9 mouse cellular contexts compared by ENCODE assay signal in the genomic region with DNA sequence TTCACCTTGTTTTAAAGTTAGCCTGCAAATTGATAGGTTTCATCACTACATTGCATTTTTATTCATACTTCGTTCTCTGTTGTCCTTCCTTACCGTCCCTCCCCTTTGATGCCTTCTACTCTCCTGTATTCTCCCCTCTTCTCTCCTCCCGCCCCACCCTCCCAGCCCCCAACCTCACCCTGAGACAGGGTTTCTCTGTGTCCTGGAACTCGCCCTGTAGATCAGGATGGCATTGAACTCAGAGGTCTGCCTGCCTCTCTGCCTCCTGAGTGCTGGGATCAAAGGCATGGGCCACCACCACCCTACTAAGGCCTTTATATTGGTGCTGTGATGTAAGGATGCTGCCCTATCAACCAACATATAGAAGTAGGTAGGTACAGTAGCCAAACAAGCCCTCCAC. TPM values are rescaled to one million over a fixed set of nuclear protein-coding genes. Genes with fewer than 3 reads are reported as not detected.
A peak's percentile ranks its signal among the peaks of the same experiment; 100 is the strongest.
DNase-seq lines count a peak whose midpoint lies in the region; ATAC-seq lines count a peak whose summit lies in the region.
"Had no signal": no experiment of that assay in that cellular context is flagged by ENCODE, and none has a peak within 500 bp of the region (broad histone marks: within the 10 kb centered on the region; RNA-seq: fewer than 3 reads in every experiment).

No protein-coding gene starts in this region.

- H3K4me2 ChIP-seq in kidney, embryonic 16.5 days (replicated peaks; ENCODE audit: low read depth, low read length), result peak overlapping the region; percentile 84
- H3K4me2 ChIP-seq in limb, embryonic 11.5 days (ENCODE audit: low read depth, severe bottlenecking), result peak overlapping the region; percentile 85
- H3K4me2 ChIP-seq in neural tube, embryonic 13.5 days, result peak overlapping the region; percentile 76

- no peak for DNase-seq in kidney, adult 18-20 months
- no peak for DNase-seq in forebrain, embryonic 10.5 days (ENCODE audit: extremely low spot score, low spot score)
- DNase-seq in limb, embryonic 11.5 days (ENCODE audit: low spot score), result no peak
- DNase-seq in cerebellum, postnatal 36 days, result no peak
- DNase-seq in spleen, postnatal 10 days (ENCODE audit: low spot score in 2 of 2), result no peak
- no peak for DNase-seq in gastrocnemius, postnatal 36 days

- H3K9ac ChIP-seq in kidney, embryonic 16.5 days (replicated peaks; ENCODE audit: low read length), result 0 out of 2 replicates have a peak overlapping the region, but pooled peaks have one; percentile 74
- no peak overlapping the region for H3K9ac ChIP-seq in limb, embryonic 11.5 days (ENCODE audit: low read length)
- no peak overlapping the region for H3K9ac ChIP-seq in neural tube, embryonic 13.5 days

- H3K27ac ChIP-seq in kidney, embryonic 16.5 days (ENCODE audit: low read length), result no peak overlapping the region
- H3K27ac ChIP-seq in forebrain, embryonic 10.5 days, result peak overlapping the region; percentile 84; the same call in 1 of the 2 replicates
- H3K27ac ChIP-seq in limb, embryonic 11.5 days (replicated peaks; ENCODE audit: low read depth, low read length), result no peak overlapping the region
- no peak overlapping the region for H3K27ac ChIP-seq in neural tube, embryonic 13.5 days (replicated peaks)

- peak overlapping the region; percentile 66 for H3K4me3 ChIP-seq in kidney, embryonic 16.5 days (ENCODE audit: low read length)
- H3K4me3 ChIP-seq in forebrain, embryonic 10.5 days, result peak overlapping the region; percentile 71
- peak overlapping the region; percentile 60; the same call in 1 of the 2 replicates for H3K4me3 ChIP-seq in limb, embryonic 11.5 days (ENCODE audit: low read depth, low read length)
- H3K4me3 ChIP-seq in neural tube, embryonic 13.5 days, result peak overlapping the region; percentile 64

- no peaks in the 10 kb centered on the region for H3K9me3 ChIP-seq in kidney, embryonic 16.5 days (ENCODE audit: low read length)
- no peaks in the 10 kb centered on the region for H3K9me3 ChIP-seq in forebrain, embryonic 10.5 days
- H3K9me3 ChIP-seq in limb, embryonic 11.5 days (ENCODE audit: control insufficient read depth, low read length), result no peaks in the 10 kb centered on the region
- no peaks in the 10 kb centered on the region for H3K9me3 ChIP-seq in neural tube, embryonic 13.5 days
- H3K9me3 ChIP-seq: G1E had no signal

- no peaks in the 10 kb centered on the region for H3K4me1 ChIP-seq in kidney, embryonic 16.5 days (ENCODE audit: insufficient read depth, low read length)
- peaks cover 14% of the 10 kb centered on the region for H3K4me1 ChIP-seq in forebrain, embryonic 10.5 days
- no peaks in the 10 kb centered on the region for H3K4me1 ChIP-seq in limb, embryonic 11.5 days (ENCODE audit: control insufficient read depth, insufficient read depth, low read length)
- H3K4me1 ChIP-seq in neural tube, embryonic 13.5 days (replicated peaks), result peaks cover 18% of the 10 kb centered on the region; the same call in 1 of the 2 replicates

- ATAC-seq in kidney, embryonic 16.5 days (ENCODE audit: low FRiP score, low TSS enrichment), result peak; percentile 20; the same call in 1 of the 2 replicates
- 0 out of 2 replicates have a peak, but pooled peaks have one; percentile 64 for ATAC-seq in limb, embryonic 11.5 days (ENCODE audit: insufficient number of reproducible peaks, low FRiP score, low TSS enrichment, low read depth)
- ATAC-seq in neural tube, embryonic 13.5 days (ENCODE audit: low read depth), result peak; percentile 25; the same call in 1 of the 2 replicates

- H3K27me3 ChIP-seq in kidney, embryonic 16.5 days (ENCODE audit: insufficient read depth, low read length), result no peaks in the 10 kb centered on the region
- no peaks in the 10 kb centered on the region for H3K27me3 ChIP-seq in forebrain, embryonic 10.5 days (ENCODE audit: poor library complexity, severe bottlenecking)
- no peaks in the 10 kb centered on the region for H3K27me3 ChIP-seq in limb, embryonic 11.5 days (ENCODE audit: control insufficient read depth, insufficient read depth, low read length)
- no peaks in the 10 kb centered on the region for H3K27me3 ChIP-seq in neural tube, embryonic 13.5 days

- intact Hi-C loops in gastrocnemius, postnatal 36 days (cut with DNase I), result no loop called here

- 42% methylated on average over 4 of the region's 4 CpGs for WGBS in kidney, embryonic 16.5 days
- 32% methylated on average over 4 of the region's 4 CpGs for WGBS in forebrain, embryonic 10.5 days
- WGBS in limb, embryonic 11.5 days, result 36% methylated on average over 4 of the region's 4 CpGs
- WGBS in neural tube, embryonic 13.5 days, result 40% methylated on average over 4 of the region's 4 CpGs

- H3K36me3 ChIP-seq in kidney, embryonic 16.5 days (ENCODE audit: insufficient read depth, low read length), result no peaks in the 10 kb centered on the region
- no peaks in the 10 kb centered on the region for H3K36me3 ChIP-seq in forebrain, embryonic 10.5 days (replicated peaks)
- H3K36me3 ChIP-seq in limb, embryonic 11.5 days (ENCODE audit: control insufficient read depth, insufficient read depth, low read length), result no peaks in the 10 kb centered on the region
- H3K36me3 ChIP-seq in neural tube, embryonic 13.5 days, result no peaks in the 10 kb centered on the region
- H3K36me3 ChIP-seq: G1E had no signal

RNA-seq across cellular contexts. Expression of a gene that starts 0.5 kb away (rescaled TPM):
- 2.9 and 4.5 TPM in 2 replicates for polyA plus RNA-seq in kidney, embryonic 16.5 days (2015; fragmentation: Nextera tagmentation; extraction: Ambion mirVana)
- 5.5 and 5.8 TPM in 2 replicates for polyA plus RNA-seq in forebrain, embryonic 10.5 days (2016; fragmentation: Nextera tagmentation; extraction: Ambion mirVana)
- 5.2 and 5.7 TPM in 2 replicates for polyA plus RNA-seq in limb, embryonic 11.5 days (2014; fragmentation: Nextera tagmentation; extraction: Ambion mirVana)
- polyA plus RNA-seq in neural tube, embryonic 13.5 days (2015; fragmentation: Nextera tagmentation; extraction: Ambion mirVana), result 6.3 and 6.4 TPM in 2 replicates
- total RNA-seq in gastrocnemius, postnatal 36 days (2021), result 1 to 10 TPM; 1.3 to 4.6 TPM
- polyA plus RNA-seq: G1E had no signal

RNA-seq across cellular contexts. Expression of a gene that starts 8.2 kb away (rescaled TPM):
- 11.0 TPM in 2 replicates for polyA plus RNA-seq in kidney, embryonic 16.5 days (2015; fragmentation: Nextera tagmentation; extraction: Ambion mirVana)
- polyA plus RNA-seq in forebrain, embryonic 10.5 days (2016; fragmentation: Nextera tagmentation; extraction: Ambion mirVana), result 11.1 and 11.5 TPM in 2 replicates
- polyA plus RNA-seq in limb, embryonic 11.5 days (2014; fragmentation: Nextera tagmentation; extraction: Ambion mirVana), result 13.6 and 15.9 TPM in 2 replicates
- polyA plus RNA-seq in neural tube, embryonic 13.5 days (2015; fragmentation: Nextera tagmentation; extraction: Ambion mirVana), result 8.0 and 8.8 TPM in 2 replicates
- 10 to 100 TPM; 18.1 to 19.7 TPM for total RNA-seq in gastrocnemius, postnatal 36 days (2021)

RNA-seq across cellular contexts. Expression of a gene that starts 47.8 kb away (rescaled TPM):
- 77.6 and 91.8 TPM in 2 replicates for polyA plus RNA-seq in kidney, embryonic 16.5 days (2015; fragmentation: Nextera tagmentation; extraction: Ambion mirVana)
- polyA plus RNA-seq in forebrain, embryonic 10.5 days (2016; fragmentation: Nextera tagmentation; extraction: Ambion mirVana), result 80.6 and 91.9 TPM in 2 replicates
- polyA plus RNA-seq in limb, embryonic 11.5 days (2014; fragmentation: Nextera tagmentation; extraction: Ambion mirVana), result 81.9 and 87.1 TPM in 2 replicates
- 106 and 111 TPM in 2 replicates for polyA plus RNA-seq in neural tube, embryonic 13.5 days (2015; fragmentation: Nextera tagmentation; extraction: Ambion mirVana)
- 10 to 100 TPM; 29.7 to 31.2 TPM for total RNA-seq in gastrocnemius, postnatal 36 days (2021)
